Mouse (Mus musculus): ENCODE results near the gene Sprr2a2.
"Not testable (repeated sequence)": the region's sequence is repeated elsewhere in the genome, so short reads cannot be mapped to it uniquely, and the experiment has no call there.

The Sprr2a2 gene

GRCm38 (mm10) chr3:92273504-92273903 lies 57.8 kb downstream of the Sprr2a2 start:
- DNase-seq (ENCODE audit: low read depth, low spot score) = not testable (repeated sequence)

GRCm38 (mm10) chr3:92274018-92274417 lies 58.3 kb downstream of the Sprr2a2 start:
- DNase-seq (ENCODE audit: low read depth, low spot score) = not testable (repeated sequence)

- DNase-seq (ENCODE audit: low read depth, low spot score) = not testable (repeated sequence)
These were observed 63.9 kb downstream of the Sprr2a2 start for GRCm38 (mm10) chr3:92279663-92280062.

GRCm38 (mm10) chr3:92280963-92281606 lies 65.4 kb downstream of the Sprr2a2 start:
- not testable (repeated sequence) for DNase-seq (ENCODE audit: low read depth, low spot score)

- not testable (repeated sequence) for DNase-seq (ENCODE audit: low read depth, low spot score)
These were observed 69.4 kb downstream of the Sprr2a2 start, which contains the start of gene Sprr2a3 for GRCm38 (mm10) chr3:92285101-92285500. Gene Sprr2a3 (plus strand): TSS chr3:92285417.

GRCm38 (mm10) chr3:92288489-92288888 lies 72.8 kb downstream of the Sprr2a2 start:
- not testable (repeated sequence) for DNase-seq (ENCODE audit: low read depth, low spot score)

Measured in retina, postnatal 7 days (tissue).